Mouse (Mus musculus) left cerebral cortex, postnatal 36 days (tissue): ENCODE results near the gene Klrg2. TPM values are rescaled to one million over a fixed set of nuclear protein-coding genes. Genes with fewer than 3 reads are reported as not detected.

Source experiments
- DNase-seq, 2 experiments: peaks; one replicate each; pipeline ENCODE4 v3.0.0; 2021 to 2022; ENCODE audit warnings: low spot score in 2 of 2, mixed read lengths in 1 of 2
- intact Hi-C: fragments of 180-260 bp; cut with DNase I; formaldehyde crosslinking; loops from one replicate; pipeline ENCODE4 v1.15.1; 2025
- total RNA-seq, 2 experiments: library from RNA; stranded (reverse); gene quantifications; 2 replicates each; pipeline ENCODE4 v1.2.3; 2021

Gene Klrg2
- total RNA-seq, 2 experiments from 2014 or later: 0.74 to 1.4 TPM

GRCm38 (mm10) chr6:38634461-38634860 is 2.6 kb downstream of the Klrg2 start:
- no peak for DNase-seq

GRCm38 (mm10) chr6:38632826-38633225 is 4.2 kb downstream of the Klrg2 start:
- DNase-seq: no peak
- intact Hi-C loops: no loop called here

More at GRCm38 (mm10) chr6:38634461-38634860, 2.6 kb downstream of the Klrg2 start:
- intact Hi-C loops: no loop called here

- no peak for DNase-seq
- intact Hi-C loops: no loop called here
These were observed 7.5 kb downstream of the Klrg2 start for GRCm38 (mm10) chr6:38629556-38629955.

GRCm38 (mm10) chr6:38627486-38627885 is 9.6 kb downstream of the Klrg2 start:
- intact Hi-C loops: no loop called here
- DNase-seq: no peak

GRCm38 (mm10) chr6:38627081-38627480 is 10.0 kb downstream of the Klrg2 start:
- intact Hi-C loops: no loop called here
- DNase-seq: no peak

GRCm38 (mm10) chr6:38626086-38626485 is 11.0 kb downstream of the Klrg2 start:
- DNase-seq: peak in 1 of 2 experiments; percentile 3
- intact Hi-C loops: no loop called here

- peak in 1 of 2 experiments; percentile 17 for DNase-seq
- intact Hi-C loops: no loop called here
These were observed 12.6 kb downstream of the Klrg2 start for GRCm38 (mm10) chr6:38624439-38624838.

- no peak for DNase-seq
- intact Hi-C loops: no loop called here
These were observed 13.6 kb downstream of the Klrg2 start for GRCm38 (mm10) chr6:38623457-38623856.

GRCm38 (mm10) chr6:38622406-38622805 is 14.6 kb downstream of the Klrg2 start:
- DNase-seq: no peak
- intact Hi-C loops: no loop called here

- intact Hi-C loops: no loop called here
- no peak for DNase-seq
These were observed 27.1 kb downstream of the Klrg2 start for GRCm38 (mm10) chr6:38609892-38610291.

- intact Hi-C loops: no loop called here
- DNase-seq: no peak
These were observed 39.6 kb downstream of the Klrg2 start for GRCm38 (mm10) chr6:38597481-38597880.

GRCm38 (mm10) chr6:38581711-38582110 is 55.3 kb downstream of the Klrg2 start:
- intact Hi-C loops: no loop called here
- no peak for DNase-seq

- DNase-seq: no peak
- intact Hi-C loops: no loop called here
These were observed 56.8 kb downstream of the Klrg2 start for GRCm38 (mm10) chr6:38580112-38580857.

- intact Hi-C loops: no loop called here
These were observed 60.9 kb downstream of the Klrg2 start for GRCm38 (mm10) chr6:38576096-38576495.

More at GRCm38 (mm10) chr6:38576096-38576495, 60.9 kb downstream of the Klrg2 start:
- no peak for DNase-seq

Other genes starting within 250 kb of the Klrg2 start
- 10 to 100 TPM; 44.3 to 62.6 TPM for gene Ubn2, start 203.3 kb downstream of the Klrg2 start, total RNA-seq
- 10 to 100 TPM; 53.8 to 60.6 TPM for gene Fmc1, start 103.7 kb downstream of the Klrg2 start, total RNA-seq
- gene Luc7l2, start 85.9 kb downstream of the Klrg2 start, total RNA-seq: 100 to 1,000 TPM; 124 to 217 TPM
- gene Clec2l, start 25.8 kb upstream of the Klrg2 start, total RNA-seq: 10 to 100 TPM; 74.5 to 92.6 TPM
- 1 to 10 TPM; 2.3 TPM for gene Tbxas1, start 238.2 kb upstream of the Klrg2 start, total RNA-seq
- 10 to 100 TPM; 52.4 to 60.9 TPM for gene Hipk2, start 238.9 kb upstream of the Klrg2 start, total RNA-seq